Mouse (Mus musculus): Measurements from ENCODE around the gene Psme1. TPM values are rescaled to one million over a fixed set of nuclear protein-coding genes. Genes with fewer than 3 reads are reported as not detected.

Psme1 gene
- polyA plus RNA-seq, 1 experiment from 2014 or later = 139 TPM

DNA sequence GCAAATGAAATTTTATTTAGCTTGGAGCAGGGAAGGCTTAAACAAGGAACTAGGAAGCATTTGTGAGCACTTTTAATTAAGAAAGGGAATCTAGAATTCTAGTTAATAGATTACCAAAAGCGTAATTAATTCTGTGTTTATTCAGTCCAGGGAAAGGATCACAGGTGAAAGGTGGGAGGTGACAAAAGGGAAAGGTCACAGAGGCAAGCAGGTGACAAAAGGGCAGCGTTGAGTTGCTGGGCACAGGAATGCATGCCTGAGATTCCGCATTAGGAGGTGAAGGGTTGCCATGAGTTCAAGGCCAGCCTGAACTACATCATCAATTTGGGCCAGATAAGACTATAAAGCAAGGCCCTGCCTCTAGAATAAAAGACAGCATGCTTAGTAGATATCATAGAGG is 10.4 kb upstream of the Psme1 start:
- no peak overlapping the region for H3K9ac ChIP-seq
- TF ChIP-seq CTCF (IDR thresholded peaks at IDR 0.05; ENCODE audit: low read depth) = no peak
- no peak overlapping the region for H3K4me3 ChIP-seq (ENCODE audit: low read depth, low read length)
- ATAC-seq (ENCODE audit: insufficient read depth) (no peak), DNase-seq (no peak)
- 82% methylated on average over 3 of the region's 3 CpGs for WGBS
- H3K27me3 ChIP-seq (ENCODE audit: insufficient read depth, low read length) = no peaks in the 10 kb centered on the region
- H3K27ac ChIP-seq (ENCODE audit: low read depth) = no peak overlapping the region
- H3K4me1 ChIP-seq (ENCODE audit: insufficient read depth) = no peaks in the 10 kb centered on the region
- H3K36me3 ChIP-seq (ENCODE audit: insufficient read depth) = peaks cover 58% of the 10 kb centered on the region
- no peaks in the 10 kb centered on the region for H3K9me3 ChIP-seq (ENCODE audit: low read depth, low read length)
- H3K4me2 ChIP-seq = no peak overlapping the region

DNA sequence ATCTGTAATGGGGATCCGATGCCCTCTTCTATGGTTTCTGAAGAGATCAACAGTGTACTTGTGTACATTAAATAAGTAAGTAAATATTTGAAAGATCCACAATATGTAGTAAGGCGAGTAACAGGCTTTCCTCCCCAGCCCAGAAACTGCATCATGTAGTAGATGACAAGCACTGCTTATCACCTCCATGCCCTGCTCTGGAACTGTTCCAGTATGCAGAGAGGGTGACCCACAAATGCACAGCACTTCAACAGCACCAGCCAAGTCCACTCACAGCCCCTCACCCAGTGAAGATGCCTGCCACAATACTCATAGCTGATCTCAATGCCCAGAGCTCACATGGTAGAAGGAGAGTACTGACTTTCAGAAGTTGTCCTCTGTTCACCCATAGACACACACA is 7.3 kb upstream of the Psme1 start:
- H3K27ac ChIP-seq (ENCODE audit: low read depth) = no peak overlapping the region
- H3K9ac ChIP-seq = no peak overlapping the region
- no peaks in the 10 kb centered on the region for H3K9me3 ChIP-seq (ENCODE audit: low read depth, low read length)
- peaks cover 34% of the 10 kb centered on the region for H3K36me3 ChIP-seq (ENCODE audit: insufficient read depth)
- TF ChIP-seq CTCF (IDR thresholded peaks at IDR 0.05; ENCODE audit: low read depth) = no peak
- WGBS = 63% methylated on average over 2 of the region's 2 CpGs
- ATAC-seq (ENCODE audit: insufficient read depth) = no peak
- H3K4me1 ChIP-seq (ENCODE audit: insufficient read depth) = 0 out of 2 replicates have a peak, but pooled peaks cover 3% of the 10 kb centered on the region
- DNase-seq = no peak
- no peaks in the 10 kb centered on the region for H3K27me3 ChIP-seq (ENCODE audit: insufficient read depth, low read length)
- H3K4me2 ChIP-seq = no peak overlapping the region
- no peak overlapping the region for H3K4me3 ChIP-seq (ENCODE audit: low read depth, low read length)

DNA sequence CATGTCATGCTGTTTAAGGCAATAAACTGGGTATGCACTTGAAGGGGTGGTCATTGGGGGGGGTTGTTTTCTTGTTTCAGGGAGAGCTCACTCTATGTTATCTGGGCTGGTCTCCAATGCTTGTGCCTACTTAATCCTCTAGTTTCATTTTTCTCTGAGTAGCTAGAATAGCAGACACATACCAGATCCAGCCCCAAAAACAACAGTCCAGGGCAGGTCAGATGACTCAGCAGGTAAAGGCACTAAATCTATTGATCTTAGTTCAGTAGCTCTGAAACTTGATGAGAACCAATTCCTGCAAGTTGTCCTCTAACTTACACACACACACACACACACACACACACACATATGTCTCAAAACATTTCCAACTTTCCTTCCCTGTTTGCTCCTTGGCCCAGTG is 6.2 kb upstream of the Psme1 start:
- H3K4me2 ChIP-seq = no peak overlapping the region
- no peaks in the 10 kb centered on the region for H3K9me3 ChIP-seq (ENCODE audit: low read depth, low read length)
- no peak for ATAC-seq (ENCODE audit: insufficient read depth)
- DNase-seq = no peak
- no peak for TF ChIP-seq CTCF (IDR thresholded peaks at IDR 0.05; ENCODE audit: low read depth)
- H3K36me3 ChIP-seq (ENCODE audit: insufficient read depth) = peaks cover 22% of the 10 kb centered on the region
- H3K4me3 ChIP-seq (ENCODE audit: low read depth, low read length) = no peak overlapping the region
- no peak overlapping the region for H3K9ac ChIP-seq
- H3K27me3 ChIP-seq (ENCODE audit: insufficient read depth, low read length) = no peaks in the 10 kb centered on the region
- H3K27ac ChIP-seq (ENCODE audit: low read depth) = no peak overlapping the region
- H3K4me1 ChIP-seq (ENCODE audit: insufficient read depth) = 0 out of 2 replicates have a peak, but pooled peaks cover 6% of the 10 kb centered on the region

DNA sequence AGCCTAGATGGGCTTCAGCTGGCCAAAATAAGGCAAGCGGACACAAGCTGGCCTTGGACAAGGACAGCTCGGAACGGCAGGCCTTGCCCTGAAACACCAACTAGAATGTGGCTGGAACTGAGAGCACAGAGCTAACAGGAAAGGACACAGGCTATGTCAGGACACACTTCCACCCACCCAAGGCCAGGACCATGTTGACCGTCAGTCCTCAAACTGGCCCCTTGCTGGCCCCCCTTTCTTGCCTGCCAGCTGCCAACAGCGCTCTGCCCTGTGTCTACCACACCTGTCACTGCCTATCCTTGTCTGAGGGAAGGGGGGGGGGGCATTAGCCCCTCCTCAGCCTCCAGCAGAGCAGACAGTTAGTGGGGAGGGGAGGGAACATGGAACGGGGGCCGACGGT is 2.6 kb upstream of the Psme1 start, which contains the start of gene Fitm1:
Gene Fitm1, plus strand, starts transcription at position 316 of the 400 bp plus-strand sequence.
- ATAC-seq (ENCODE audit: insufficient read depth) = no peak
- no peaks in the 10 kb centered on the region for H3K27me3 ChIP-seq (ENCODE audit: insufficient read depth, low read length)
- no peak for TF ChIP-seq CTCF (IDR thresholded peaks at IDR 0.05; ENCODE audit: low read depth)
- H3K9ac ChIP-seq = no peak within 1 kb of the TSS; the same call in 1 of the 2 replicates
- H3K9me3 ChIP-seq (ENCODE audit: low read depth, low read length) = no peaks in the 10 kb centered on the region
- peak within 1 kb of the TSS; percentile 27; the same call in 1 of the 2 replicates for H3K4me2 ChIP-seq
- peaks cover 5% of the 10 kb centered on the region; the same call in 1 of the 2 replicates for H3K36me3 ChIP-seq (ENCODE audit: insufficient read depth)
- H3K27ac ChIP-seq (ENCODE audit: low read depth) = peak within 1 kb of the TSS; percentile 50; the same call in 1 of the 2 replicates
- DNase-seq = no peak
- H3K4me3 ChIP-seq (ENCODE audit: low read depth, low read length) = no peak within 1 kb of the TSS
- H3K4me1 ChIP-seq (ENCODE audit: insufficient read depth) = 0 out of 2 replicates have a peak, but pooled peaks cover 6% of the 10 kb centered on the region
- WGBS = 61% methylated on average over 8 of the region's 8 CpGs

DNA sequence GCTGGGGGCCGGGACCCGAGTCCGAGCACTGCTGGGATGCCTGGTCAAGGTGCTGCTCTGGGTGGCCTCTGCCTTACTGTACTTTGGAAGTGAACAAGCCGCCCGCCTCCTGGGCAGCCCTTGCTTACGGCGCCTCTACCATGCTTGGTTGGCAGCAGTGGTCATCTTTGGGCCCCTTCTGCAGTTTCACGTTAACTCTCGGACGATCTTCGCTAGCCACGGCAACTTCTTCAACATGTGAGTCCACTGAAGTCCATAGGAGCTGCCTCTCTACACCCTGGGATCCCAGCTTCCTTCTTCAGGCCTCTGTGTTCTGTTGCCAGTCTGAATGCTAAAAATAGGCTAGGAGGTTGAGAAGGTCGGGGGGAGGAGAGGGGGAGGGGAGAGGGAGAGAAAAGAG is 2.2 kb upstream of the Psme1 start:
- no peak overlapping the region for H3K4me3 ChIP-seq (ENCODE audit: low read depth, low read length)
- H3K27me3 ChIP-seq (ENCODE audit: insufficient read depth, low read length) = no peaks in the 10 kb centered on the region
- H3K36me3 ChIP-seq (ENCODE audit: insufficient read depth) = peaks cover 9% of the 10 kb centered on the region
- no peaks in the 10 kb centered on the region for H3K9me3 ChIP-seq (ENCODE audit: low read depth, low read length)
- 0 out of 2 replicates have a peak, but pooled peaks cover 6% of the 10 kb centered on the region for H3K4me1 ChIP-seq (ENCODE audit: insufficient read depth)
- no peak for ATAC-seq (ENCODE audit: insufficient read depth)
- 63% methylated on average over 13 of the region's 13 CpGs for WGBS
- DNase-seq = no peak
- no peak for TF ChIP-seq CTCF (IDR thresholded peaks at IDR 0.05; ENCODE audit: low read depth)
- peak overlapping the region; percentile 50; the same call in 1 of the 2 replicates for H3K27ac ChIP-seq (ENCODE audit: low read depth)
- peak overlapping the region; percentile 27; the same call in 1 of the 2 replicates for H3K4me2 ChIP-seq
- no peak overlapping the region; the same call in 1 of the 2 replicates for H3K9ac ChIP-seq

DNA sequence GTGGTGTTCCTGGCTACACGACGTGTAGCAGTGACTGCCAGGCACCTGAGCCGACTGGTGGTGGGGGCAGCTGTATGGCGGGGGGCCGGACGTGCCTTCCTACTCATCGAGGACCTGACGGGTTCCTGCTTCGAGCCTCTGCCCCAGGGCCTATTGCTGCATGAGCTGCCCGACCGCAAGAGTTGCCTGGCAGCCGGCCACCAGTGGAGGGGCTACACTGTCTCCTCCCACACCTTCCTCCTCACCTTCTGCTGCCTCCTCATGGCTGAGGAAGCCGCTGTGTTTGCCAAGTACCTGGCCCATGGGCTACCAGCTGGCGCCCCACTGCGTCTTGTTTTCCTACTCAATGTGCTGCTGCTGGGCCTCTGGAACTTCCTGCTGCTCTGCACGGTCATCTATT is 1.5 kb upstream of the Psme1 start:
- TF ChIP-seq CTCF (IDR thresholded peaks at IDR 0.05; ENCODE audit: low read depth) = no peak
- 0 out of 2 replicates have a peak, but pooled peaks cover 6% of the 10 kb centered on the region for H3K4me1 ChIP-seq (ENCODE audit: insufficient read depth)
- ATAC-seq (ENCODE audit: insufficient read depth) (no peak), DNase-seq (peak; percentile 18)
- no peak overlapping the region for H3K9ac ChIP-seq
- no peaks in the 10 kb centered on the region for H3K27me3 ChIP-seq (ENCODE audit: insufficient read depth, low read length)
- H3K9me3 ChIP-seq (ENCODE audit: low read depth, low read length) = no peaks in the 10 kb centered on the region
- H3K4me2 ChIP-seq = no peak overlapping the region
- peaks cover 16% of the 10 kb centered on the region for H3K36me3 ChIP-seq (ENCODE audit: insufficient read depth)
- H3K4me3 ChIP-seq (ENCODE audit: low read depth, low read length) = no peak overlapping the region
- WGBS = 61% methylated on average over 16 of the region's 16 CpGs
- no peak overlapping the region for H3K27ac ChIP-seq (ENCODE audit: low read depth)

DNA sequence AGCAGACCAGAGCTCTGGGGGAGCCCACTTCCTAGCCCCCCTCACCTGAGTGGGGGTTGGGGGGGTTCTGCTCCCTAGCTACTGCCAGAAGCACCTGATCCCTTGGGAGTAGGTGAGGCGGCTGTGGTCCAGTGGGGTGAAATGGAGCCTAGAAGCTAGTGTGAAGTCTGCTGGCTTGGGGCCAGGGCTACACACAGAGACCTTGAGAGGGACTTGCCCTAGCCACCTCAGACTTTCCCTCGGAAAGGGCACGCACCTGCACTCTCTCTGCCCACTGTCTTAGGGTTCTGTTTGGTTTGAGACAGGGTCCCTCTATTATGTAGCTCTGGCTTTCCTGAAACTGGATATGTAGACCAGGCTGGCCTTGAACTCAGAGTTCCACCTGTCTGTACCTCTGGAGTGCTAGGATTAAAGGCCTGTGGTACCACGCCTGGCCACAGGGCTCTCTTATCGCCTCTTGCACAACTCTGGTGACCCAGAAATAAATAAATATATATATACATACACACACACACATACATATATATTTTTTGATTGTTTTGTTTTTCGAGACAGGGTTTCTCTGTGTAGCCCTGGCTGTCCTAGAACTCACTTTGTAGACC is 846 bp downstream of the Psme1 start:
- DNase-seq = peak; percentile 71
- H3K4me1 ChIP-seq (ENCODE audit: insufficient read depth) = 0 out of 2 replicates have a peak, but pooled peaks cover 6% of the 10 kb centered on the region
- 27% methylated on average over 6 of the region's 6 CpGs for WGBS
- H3K9ac ChIP-seq = peak overlapping the region; percentile 91
- H3K4me3 ChIP-seq (ENCODE audit: low read depth, low read length) = peak overlapping the region; percentile 77
- H3K27me3 ChIP-seq (ENCODE audit: insufficient read depth, low read length) = no peaks in the 10 kb centered on the region
- 0 out of 2 replicates have a peak, but pooled peaks have one; percentile 8 for TF ChIP-seq CTCF (IDR thresholded peaks at IDR 0.05; ENCODE audit: low read depth)
- H3K36me3 ChIP-seq (ENCODE audit: insufficient read depth) = peaks cover 16% of the 10 kb centered on the region
- H3K9me3 ChIP-seq (ENCODE audit: low read depth, low read length) = no peaks in the 10 kb centered on the region
- peak overlapping the region; percentile 88 for H3K27ac ChIP-seq (ENCODE audit: low read depth)
- ATAC-seq (ENCODE audit: insufficient read depth) = peak; percentile 43; the same call in 1 of the 2 replicates
- H3K4me2 ChIP-seq = peak overlapping the region; percentile 78
